Mouse (Mus musculus) midbrain, embryonic 15.5 days (tissue): ENCODE measurements around the gene Pip4k2b. TPM values are rescaled to one million over a fixed set of nuclear protein-coding genes. Genes with fewer than 3 reads are reported as not detected.
A peak's percentile ranks its signal among the peaks of the same experiment; 100 is the strongest.

Experiments
- ATAC-seq: fragments of 200-750 bp; cut with Nextera tagmentation; replicated peaks from 2 replicates; pipeline ENCODE4 v1.8.0; 2017; ENCODE audit warnings: moderate TSS enrichment
- H3K27ac ChIP-seq: fragments of 300-500 bp; sonication (generic); 2 replicates; pipeline ENCODE4 v1.5.1; 2015; ENCODE audit warnings: mild to moderate bottlenecking, inconsistent platforms
- H3K27me3 ChIP-seq: fragments of 300-500 bp; sonication (generic); replicated peaks from 2 replicates; pipeline ENCODE4 v1.6.1; 2015; ENCODE audit warnings: inconsistent platforms
- H3K36me3 ChIP-seq: fragments of 300-500 bp; sonication (generic); replicated peaks from 2 replicates; pipeline ENCODE4 v1.6.1; 2015; ENCODE audit warnings: inconsistent platforms
- H3K4me1 ChIP-seq: fragments of 300-500 bp; sonication (generic); 2 replicates; pipeline ENCODE4 v1.6.1; 2015; ENCODE audit warnings: inconsistent platforms
- H3K4me2 ChIP-seq: fragments of 300-500 bp; sonication (generic); 2 replicates; pipeline ENCODE4 v1.6.1; 2015; ENCODE audit warnings: inconsistent platforms, mild to moderate bottlenecking, moderate library complexity
- H3K4me3 ChIP-seq: fragments of 300-500 bp; sonication (generic); 2 replicates; pipeline ENCODE4 v1.5.1; 2015; ENCODE audit warnings: mild to moderate bottlenecking, inconsistent platforms
- H3K9ac ChIP-seq: fragments of 300-500 bp; sonication (generic); 2 replicates; pipeline ENCODE4 v1.6.1; 2015; ENCODE audit warnings: mild to moderate bottlenecking, inconsistent platforms
- H3K9me3 ChIP-seq: fragments of 300-500 bp; sonication (generic); 2 replicates; pipeline ENCODE4 v1.6.1; 2016; ENCODE audit warnings: inconsistent platforms
- WGBS: fragments of 180-500 bp; shearing (Covaris S2); methylation state at CpG from one replicate; pipeline ENCODE4 v1.1.7; 2015; ENCODE audit warnings: mixed read lengths; 5-methylcytosine and 5-hydroxymethylcytosine counted together
- polyA plus RNA-seq: library from polyadenylated mRNA; unstranded; fragments of >200 nt; fragmentation: Nextera tagmentation; extraction: Ambion mirVana; gene quantifications from 2 replicates; pipeline ENCODE4 v1.2.1, GENCODE M21; 2015

Pip4k2b gene
- polyA plus RNA-seq, 1 experiment from 2014 or later = 4.9 TPM

DNA sequence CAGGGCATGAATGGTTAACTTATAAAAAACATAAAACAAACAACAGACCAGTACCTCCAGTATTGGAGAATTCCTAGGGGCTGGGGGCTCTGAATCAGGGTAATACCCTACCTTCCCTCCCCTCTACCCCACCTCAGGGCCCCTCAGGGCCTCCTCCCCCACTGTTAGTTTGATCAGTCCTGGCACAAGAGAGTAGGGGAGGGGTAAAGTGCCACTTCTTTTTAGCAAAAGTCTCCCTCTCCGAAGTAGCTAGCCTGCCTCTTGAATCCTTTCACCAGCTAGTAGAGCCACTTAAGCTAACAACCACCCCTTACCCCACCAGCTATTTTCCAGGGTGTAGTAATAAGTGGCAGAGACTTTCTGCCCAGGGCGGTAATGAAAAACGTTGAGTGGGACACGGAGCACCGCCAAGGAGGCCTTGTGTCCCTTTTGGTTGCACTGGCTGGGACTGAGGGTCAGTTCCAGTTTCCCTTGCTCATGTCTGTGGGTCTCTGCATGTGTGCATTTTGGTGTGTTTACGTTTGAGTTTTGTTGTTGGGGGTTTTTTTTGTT lies 61.9 kb downstream of the Pip4k2b start:
- Histone ChIP-seq H3K4me2 (no peak overlapping the region), H3K27ac (no peak overlapping the region), H3K36me3 (peaks cover 26% of the 10 kb centered on the region), H3K4me3 (no peak overlapping the region), H3K27me3 (no peaks in the 10 kb centered on the region), H3K4me1 (peaks cover 25% of the 10 kb centered on the region), H3K9ac (no peak overlapping the region), H3K9me3 (no peaks in the 10 kb centered on the region)
- WGBS = 82% methylated on average over 6 of the region's 6 CpGs
- no peak for ATAC-seq

DNA sequence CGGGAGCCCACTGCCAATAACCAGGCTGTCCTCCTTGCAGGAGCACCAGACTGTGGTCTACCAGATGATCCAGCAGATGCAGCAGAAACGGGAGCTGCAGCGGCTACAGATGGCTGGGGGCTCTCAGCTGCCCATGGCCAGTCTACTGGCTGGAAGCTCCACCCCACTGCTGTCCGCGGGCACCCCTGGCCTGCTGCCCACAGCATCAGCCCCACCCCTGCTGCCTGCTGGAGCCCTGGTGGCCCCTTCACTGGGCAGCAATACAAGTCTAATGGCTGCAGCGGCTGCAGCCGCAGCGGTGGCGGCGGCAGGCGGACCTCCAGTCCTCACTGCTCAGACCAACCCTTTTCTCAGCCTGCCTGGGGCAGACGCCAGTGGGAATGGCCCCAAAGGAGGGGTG lies 64.1 kb downstream of the Pip4k2b start:
- H3K4me1 ChIP-seq = peaks cover 29% of the 10 kb centered on the region
- H3K9ac ChIP-seq = no peak overlapping the region
- no peak for ATAC-seq
- no peaks in the 10 kb centered on the region for H3K27me3 ChIP-seq
- 0 out of 2 replicates have a peak overlapping the region, but pooled peaks have one; percentile 3 for H3K27ac ChIP-seq
- WGBS = 64% methylated on average over 12 of the region's 12 CpGs
- H3K9me3 ChIP-seq = no peaks in the 10 kb centered on the region
- no peak overlapping the region for H3K4me3 ChIP-seq
- no peak overlapping the region for H3K4me2 ChIP-seq
- peaks cover 26% of the 10 kb centered on the region for H3K36me3 ChIP-seq

DNA sequence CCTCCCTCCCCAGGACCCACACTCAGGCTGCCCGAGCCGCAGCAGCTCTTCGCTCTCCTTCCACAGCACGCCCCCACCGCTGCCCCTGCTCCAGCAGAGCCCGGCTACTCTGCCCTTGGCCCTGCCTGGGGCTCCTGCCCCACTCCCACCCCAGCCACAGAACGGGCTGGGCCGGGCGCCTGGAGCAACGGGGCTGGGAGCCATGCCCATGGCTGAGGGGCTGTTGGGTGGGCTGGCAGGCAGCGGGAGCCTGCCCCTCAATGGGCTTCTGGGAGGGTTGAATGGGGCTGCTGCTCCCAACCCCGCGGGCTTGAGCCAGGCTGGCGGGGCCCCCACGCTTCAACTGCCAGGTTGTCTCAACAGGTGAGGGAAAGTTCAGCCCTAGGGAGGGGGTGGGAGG lies 66.2 kb downstream of the Pip4k2b start:
- Histone ChIP-seq H3K4me2 (no peak overlapping the region), H3K4me3 (no peak overlapping the region), H3K9ac (no peak overlapping the region), H3K9me3 (no peaks in the 10 kb centered on the region), H3K27me3 (no peaks in the 10 kb centered on the region), H3K27ac (no peak overlapping the region), H3K36me3 (peaks cover 38% of the 10 kb centered on the region), H3K4me1 (peaks cover 23% of the 10 kb centered on the region)
- WGBS = 67% methylated on average over 15 of the region's 15 CpGs
- ATAC-seq = no peak

DNA sequence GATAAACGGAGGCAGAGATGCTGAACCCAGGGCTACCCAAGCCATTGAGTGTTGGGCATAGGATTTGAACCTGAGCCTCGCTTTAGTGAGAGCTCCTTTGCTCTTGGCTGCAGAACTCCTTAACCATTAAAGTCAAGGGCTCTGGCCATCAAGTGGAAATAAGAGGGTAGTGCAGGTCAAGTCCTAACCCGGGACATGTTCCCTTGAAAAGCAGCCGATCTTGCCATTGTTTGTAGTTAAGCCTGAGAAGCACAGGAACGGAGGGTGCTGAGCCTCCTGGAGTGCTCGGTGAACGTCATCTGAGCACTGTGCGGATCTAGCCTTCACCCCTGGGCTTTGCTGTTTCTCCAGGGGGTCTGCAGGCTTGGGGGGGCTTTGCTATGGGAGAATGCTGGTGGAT lies 66.7 kb downstream of the Pip4k2b start:
- 29% methylated on average over 8 of the region's 8 CpGs for WGBS
- Histone ChIP-seq H3K4me1 (peaks cover 23% of the 10 kb centered on the region), H3K9me3 (no peaks in the 10 kb centered on the region), H3K27me3 (no peaks in the 10 kb centered on the region), H3K4me3 (no peak overlapping the region), H3K9ac (no peak overlapping the region), H3K36me3 (peaks cover 43% of the 10 kb centered on the region), H3K4me2 (no peak overlapping the region), H3K27ac (no peak overlapping the region)
- no peak for ATAC-seq

DNA sequence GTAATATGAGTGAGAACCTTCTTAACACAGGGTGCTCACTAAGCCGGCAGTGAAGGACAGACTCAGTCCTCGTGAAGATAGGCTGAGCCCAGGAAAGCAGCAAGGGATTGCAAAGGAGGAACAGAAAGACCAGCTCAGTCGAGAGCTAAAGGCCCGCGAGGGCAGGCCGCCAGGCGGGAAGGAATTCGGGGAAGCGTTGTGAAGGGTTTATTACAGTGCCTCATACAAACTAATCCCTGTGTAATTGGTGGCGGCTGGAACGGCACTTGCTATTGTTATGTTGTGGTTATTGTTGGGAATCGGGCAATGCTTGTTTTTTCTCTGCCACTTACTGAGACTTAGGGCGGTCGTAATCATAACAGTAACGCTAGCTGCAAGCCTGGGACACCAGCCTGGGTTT lies 67.1 kb downstream of the Pip4k2b start:
- Histone ChIP-seq H3K9me3 (no peaks in the 10 kb centered on the region), H3K4me2 (no peak overlapping the region), H3K9ac (no peak overlapping the region), H3K4me1 (peaks cover 23% of the 10 kb centered on the region), H3K4me3 (no peak overlapping the region), H3K27me3 (no peaks in the 10 kb centered on the region), H3K27ac (no peak overlapping the region), H3K36me3 (peaks cover 47% of the 10 kb centered on the region)
- 27% methylated on average over 15 of the region's 15 CpGs for WGBS
- no peak for ATAC-seq

DNA sequence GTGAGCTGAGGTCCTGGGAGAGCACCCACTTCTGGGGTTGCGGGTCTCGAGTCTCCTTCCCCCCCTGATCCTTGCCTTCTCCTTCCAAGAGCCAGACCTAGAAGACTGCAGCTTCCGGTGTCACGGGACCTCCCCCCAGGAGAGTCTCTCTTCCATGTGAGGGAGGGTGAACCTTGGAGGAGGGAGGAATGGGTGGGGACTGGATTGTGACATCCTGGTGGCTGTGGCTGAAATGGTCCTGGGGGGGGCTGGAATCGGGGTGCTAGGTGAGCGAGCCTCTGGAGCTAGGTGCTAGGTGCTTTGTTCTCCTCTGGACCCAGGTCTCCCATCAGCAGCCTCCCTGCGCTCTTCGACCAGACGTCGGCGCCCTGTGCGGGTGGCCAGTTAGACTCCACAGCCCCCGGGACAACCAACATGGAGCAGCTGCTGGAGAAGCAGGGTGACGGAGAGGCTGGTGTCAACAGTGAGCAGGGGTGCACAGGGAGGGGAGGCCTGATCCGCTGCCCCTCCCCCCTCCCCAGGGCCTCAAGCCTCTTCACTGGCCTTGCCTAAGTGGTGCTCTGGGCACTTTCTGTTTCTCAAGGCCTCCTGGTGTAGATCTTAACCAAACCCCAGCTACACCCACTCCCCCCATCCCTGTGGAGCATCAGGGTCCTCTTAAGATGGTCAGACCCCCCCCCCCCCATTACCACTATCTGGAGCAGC lies 68.3 kb downstream of the Pip4k2b start:
- 79% methylated on average over 15 of the region's 15 CpGs for WGBS
- peaks cover 44% of the 10 kb centered on the region for H3K36me3 ChIP-seq

DNA sequence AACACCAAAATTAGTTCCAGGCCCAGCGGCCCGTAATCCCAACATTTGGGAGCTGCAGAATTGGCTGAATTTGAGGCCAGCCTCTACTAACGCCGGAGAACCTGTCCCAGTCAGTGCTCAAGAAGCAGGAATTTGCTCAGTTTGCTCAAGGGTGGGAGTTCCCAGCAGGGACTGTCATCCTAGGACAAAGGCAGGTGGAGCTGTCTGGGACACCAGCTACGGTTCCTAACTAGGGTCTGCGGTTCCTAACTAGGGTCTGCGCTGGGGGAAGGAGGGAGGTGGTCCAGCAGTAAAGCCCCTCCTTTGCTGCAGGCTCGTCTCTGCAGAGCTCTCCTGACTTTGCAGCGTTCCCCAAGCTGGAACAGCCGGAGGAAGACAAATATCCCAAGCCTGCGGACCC lies 71.4 kb downstream of the Pip4k2b start:
- no peak for ATAC-seq
- Histone ChIP-seq H3K4me1 (peaks cover 38% of the 10 kb centered on the region), H3K27ac (no peak overlapping the region), H3K27me3 (no peaks in the 10 kb centered on the region), H3K4me2 (no peak overlapping the region), H3K9me3 (no peaks in the 10 kb centered on the region), H3K36me3 (peaks cover 38% of the 10 kb centered on the region), H3K9ac (no peak overlapping the region), H3K4me3 (no peak overlapping the region)
- 77% methylated on average over 11 of the region's 11 CpGs for WGBS

More for the DNA sequence above, 68.3 kb downstream of the Pip4k2b start:
- no peaks in the 10 kb centered on the region for H3K9me3 ChIP-seq
- H3K27ac ChIP-seq = no peak overlapping the region
- H3K9ac ChIP-seq = no peak overlapping the region
- H3K4me2 ChIP-seq = no peak overlapping the region
- no peak overlapping the region for H3K4me3 ChIP-seq
- ATAC-seq = no peak
- H3K27me3 ChIP-seq = no peaks in the 10 kb centered on the region
- H3K4me1 ChIP-seq = peaks cover 23% of the 10 kb centered on the region

DNA sequence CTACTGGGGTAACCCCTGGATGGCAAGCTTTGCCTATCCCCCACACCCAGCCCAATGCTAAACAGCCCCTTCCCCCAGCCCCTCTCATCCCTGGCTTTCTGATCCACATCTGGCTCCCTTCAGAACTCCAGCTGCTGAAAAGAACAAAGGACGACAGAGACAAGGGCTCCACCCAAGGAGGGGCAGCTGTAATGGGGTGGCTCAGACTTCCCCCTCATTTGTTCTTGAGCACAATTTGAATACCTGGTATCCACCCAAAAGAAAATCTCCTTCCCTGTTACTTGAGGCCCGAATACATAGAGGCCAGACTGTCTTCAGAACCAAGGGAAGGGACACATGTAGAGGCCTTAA lies 73.4 kb downstream of the Pip4k2b start:
- 42% methylated on average over 2 of the region's 2 CpGs for WGBS
- ATAC-seq = no peak
- Histone ChIP-seq H3K4me3 (no peak overlapping the region), H3K36me3 (peaks cover 40% of the 10 kb centered on the region), H3K4me2 (no peak overlapping the region), H3K9ac (no peak overlapping the region), H3K9me3 (no peaks in the 10 kb centered on the region), H3K4me1 (peaks cover 20% of the 10 kb centered on the region), H3K27ac (no peak overlapping the region), H3K27me3 (no peaks in the 10 kb centered on the region)

DNA sequence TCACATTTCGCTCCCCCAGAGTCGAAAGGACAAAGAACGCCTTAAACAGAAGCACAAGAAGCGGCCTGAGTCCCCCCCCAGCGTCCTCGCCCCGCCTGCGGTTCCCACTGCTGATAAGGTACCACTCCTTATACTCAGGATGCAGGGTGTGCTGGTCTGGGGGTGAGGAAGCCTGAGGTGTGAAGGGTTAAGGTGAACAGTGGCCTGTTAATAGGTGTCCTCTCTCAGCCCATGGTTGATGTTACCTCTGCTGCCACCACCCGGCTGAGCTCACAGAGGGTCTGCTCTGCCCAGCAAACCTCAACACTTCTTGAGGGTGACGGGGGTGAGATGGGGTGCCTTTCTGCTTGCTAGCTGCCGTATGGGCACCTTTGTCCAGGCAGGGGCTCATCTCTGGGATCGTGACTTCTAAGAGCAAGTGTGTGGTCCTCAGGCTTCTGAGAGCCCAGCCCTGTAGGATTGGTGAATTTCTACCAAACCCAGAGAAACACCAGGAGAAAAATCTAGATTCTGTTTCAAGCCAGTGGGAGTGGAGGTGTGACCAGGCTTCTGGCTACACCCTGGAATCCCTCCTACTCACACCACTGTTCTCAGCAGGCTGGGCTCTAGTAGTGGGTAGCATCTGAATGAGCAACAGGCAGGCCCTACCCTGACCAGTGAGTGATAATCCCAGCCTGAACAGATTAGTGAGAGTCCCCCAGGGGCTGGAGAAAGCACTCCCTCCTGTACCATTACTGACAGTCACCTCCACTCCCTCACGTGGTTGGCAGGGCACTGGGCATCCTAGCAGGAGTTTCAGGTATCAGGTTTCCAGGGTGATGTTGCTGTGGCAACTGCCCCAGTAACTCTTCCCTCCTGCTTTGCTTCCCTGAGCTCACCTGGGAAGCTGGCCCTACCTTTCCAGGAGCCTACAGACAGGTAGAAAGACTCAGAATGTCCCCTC lies 74.0 kb downstream of the Pip4k2b start:
- ATAC-seq = 0 out of 2 replicates have a peak, but pooled peaks have one; percentile 21
- Histone ChIP-seq H3K9ac (no peak overlapping the region), H3K27me3 (no peaks in the 10 kb centered on the region), H3K4me3 (no peak overlapping the region), H3K36me3 (peaks cover 40% of the 10 kb centered on the region), H3K27ac (no peak overlapping the region), H3K4me1 (peaks cover 23% of the 10 kb centered on the region), H3K9me3 (no peaks in the 10 kb centered on the region), H3K4me2 (no peak overlapping the region)
- WGBS = 60% methylated on average over 13 of the region's 13 CpGs

DNA sequence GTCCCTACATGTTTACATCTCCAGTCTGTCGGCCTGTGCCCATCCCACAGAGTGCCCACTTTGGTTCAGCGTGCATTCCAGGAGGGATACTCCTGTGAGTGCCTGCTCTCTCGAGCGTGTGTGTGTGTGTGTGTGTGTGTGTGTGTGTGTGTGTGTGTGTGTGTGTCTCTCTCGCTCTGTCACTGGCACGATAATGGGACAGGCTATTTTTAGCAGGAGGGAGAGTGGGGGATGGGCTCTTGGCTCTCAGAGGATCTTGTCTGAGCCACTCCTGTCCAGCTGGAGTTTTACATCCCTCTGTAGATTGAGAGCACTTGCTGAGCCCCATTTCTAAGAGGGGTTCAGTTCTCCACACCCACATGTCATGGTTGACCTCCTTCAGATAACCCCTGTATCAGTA lies 74.7 kb downstream of the Pip4k2b start:
- Histone ChIP-seq H3K4me3 (no peak overlapping the region), H3K4me1 (peaks cover 29% of the 10 kb centered on the region), H3K9ac (no peak overlapping the region), H3K27ac (no peak overlapping the region), H3K36me3 (peaks cover 36% of the 10 kb centered on the region), H3K27me3 (no peaks in the 10 kb centered on the region), H3K4me2 (no peak overlapping the region), H3K9me3 (no peaks in the 10 kb centered on the region)
- no peak for ATAC-seq
- WGBS = 28% methylated on average over 6 of the region's 6 CpGs

DNA sequence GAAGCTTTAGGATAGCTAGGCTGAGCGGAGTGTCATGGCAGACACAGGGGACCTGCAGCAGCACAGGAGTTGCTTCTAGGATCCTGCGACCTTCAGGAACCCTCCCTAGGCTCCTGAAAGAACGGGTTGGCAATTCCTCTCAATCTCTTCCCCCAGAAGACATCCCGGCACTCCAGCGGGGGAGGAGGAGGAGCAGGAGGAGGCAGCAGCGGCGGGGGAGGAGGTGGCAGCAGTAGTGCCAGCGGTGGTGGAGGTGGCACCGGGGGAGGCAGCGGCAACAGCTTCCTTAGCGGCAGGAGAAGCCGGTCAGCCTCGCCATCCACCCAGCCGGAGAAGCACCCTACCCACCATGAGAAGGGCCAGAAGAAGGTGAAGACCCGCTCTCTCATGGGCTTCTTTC lies 75.2 kb downstream of the Pip4k2b start:
- Histone ChIP-seq H3K27me3 (no peaks in the 10 kb centered on the region), H3K4me3 (no peak overlapping the region), H3K36me3 (peaks cover 33% of the 10 kb centered on the region), H3K9me3 (no peaks in the 10 kb centered on the region), H3K27ac (0 out of 2 replicates have a peak overlapping the region, but pooled peaks have one; percentile 10), H3K4me2 (no peak overlapping the region), H3K4me1 (peaks cover 35% of the 10 kb centered on the region), H3K9ac (no peak overlapping the region)
- 45% methylated on average over 15 of the region's 15 CpGs for WGBS
- ATAC-seq = no peak

DNA sequence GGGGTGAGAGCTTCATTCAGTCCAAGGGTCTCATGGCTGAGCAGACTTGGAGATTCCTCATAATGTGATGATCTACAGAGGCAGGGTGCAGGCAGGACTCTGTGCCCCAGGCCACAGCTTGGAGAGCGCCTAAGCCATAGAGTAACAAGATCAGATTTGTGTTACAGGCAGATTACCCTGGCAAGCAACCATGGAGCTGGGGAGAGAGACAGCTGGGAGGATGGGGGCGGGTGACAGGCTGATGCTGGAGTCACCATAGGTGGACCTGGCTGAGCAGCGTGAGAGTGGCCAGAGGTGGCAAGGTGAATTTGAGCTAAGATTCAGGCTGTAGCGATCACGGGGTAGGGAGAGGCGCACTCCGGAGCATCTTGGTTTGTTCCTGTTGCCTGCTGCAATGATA lies 76.3 kb downstream of the Pip4k2b start:
- no peak overlapping the region for H3K9ac ChIP-seq
- ATAC-seq = no peak
- H3K9me3 ChIP-seq = no peaks in the 10 kb centered on the region
- peaks cover 37% of the 10 kb centered on the region for H3K4me1 ChIP-seq
- no peaks in the 10 kb centered on the region for H3K27me3 ChIP-seq
- H3K4me2 ChIP-seq = no peak overlapping the region
- no peak overlapping the region for H3K27ac ChIP-seq
- 94% methylated on average over 7 of the region's 7 CpGs for WGBS
- H3K36me3 ChIP-seq = peaks cover 26% of the 10 kb centered on the region
- no peak overlapping the region for H3K4me3 ChIP-seq
